Mouse (Mus musculus) brain, embryonic 14.5 days (tissue): ENCODE measurements at regions not wholly inside any gene's neighbourhood (a gene's known extent, or its start where the extent isn't known, plus 50 kb on each side); places are given as distances from the start of the nearest gene placed in this dataset.

Source experiments
- CTCF ChIP-seq: fragments of 200-500 bp; IDR thresholded peaks from 2 replicates; pipeline ENCODE4 v1.5.1; 2012; ENCODE audit warnings: inconsistent platforms, mild to moderate bottlenecking, moderate library complexity, borderline replicate concordance; ENCODE audit not compliant: insufficient read depth, insufficient read length; ENCODE audit errors: extremely low read depth
- POLR2A ChIP-seq: fragments of 200-500 bp; IDR thresholded peaks from 2 replicates; pipeline ENCODE4 v1.6.1; 2012; ENCODE audit warnings: mild to moderate bottlenecking, inconsistent platforms, borderline replicate concordance; ENCODE audit not compliant: poor library complexity, insufficient read depth, insufficient read length, severe bottlenecking; ENCODE audit errors: extremely low read depth

- TF ChIP-seq CTCF = no peak
- TF ChIP-seq POLR2A = no peak
Observed at GRCm38 (mm10) chr3:121597988-121598387, 65.8 kb upstream of the Slc44a3 start.
